Mouse (Mus musculus) liver, adult 10 weeks (tissue): Measurements from ENCODE around the gene Nipal3. TPM values are rescaled to one million over a fixed set of nuclear protein-coding genes. Genes with fewer than 3 reads are reported as not detected.

Source experiments
- polyA plus RNA-seq: library from polyadenylated mRNA; stranded (reverse); fragments of 350-450 nt; fragmentation: Illumina TruSeq; extraction: RNeasy Lipid Tissue Mini Kit (QIAGEN cat#74804); gene quantifications from one replicate; pipeline ENCODE4 v1.2.3, GENCODE M21; 2014; ENCODE audit warnings: low read depth, low replicate concordance

Gene Nipal3
- 2.1 TPM for polyA plus RNA-seq

GRCm38 (mm10) chr4:135494521-135495396 lies at the start of gene Nipal3, which contains the start of gene Stpg1:
Gene Nipal3, minus strand, starts transcription at chr4:135495038.
Gene Stpg1, plus strand, starts transcription at chr4:135494790.

GRCm38 (mm10) chr4:135433443-135434394 lies 61.1 kb downstream of the Nipal3 start, which contains the start of gene Rcan3:
Gene Rcan3, minus strand, starts transcription at chr4:135433853.

GRCm38 (mm10) chr4:135397991-135398390 lies 96.8 kb downstream of the Nipal3 start, which contains the start of gene Ncmap:
Gene Ncmap, minus strand, starts transcription at chr4:135398227.

Other genes starting within 250 kb of the Nipal3 start
- 46.6 TPM for gene Clic4, start 222.2 kb downstream of the Nipal3 start, polyA plus RNA-seq
- gene Srrm1, start 141.7 kb downstream of the Nipal3 start, polyA plus RNA-seq, result 68.5 TPM
- gene Ncmap, start 96.8 kb downstream of the Nipal3 start, polyA plus RNA-seq, result 1.6 TPM
- 0.64 TPM for gene Rcan3, start 61.2 kb downstream of the Nipal3 start, polyA plus RNA-seq
- gene Stpg1, start 248 bp downstream of the Nipal3 start, polyA plus RNA-seq, result not detected
- gene Grhl3, start 78.6 kb upstream of the Nipal3 start, polyA plus RNA-seq, result not detected
- gene Ifnlr1, start 191.2 kb upstream of the Nipal3 start, polyA plus RNA-seq, result 0.08 TPM
- 0.48 TPM for gene Il22ra1, start 233.1 kb upstream of the Nipal3 start, polyA plus RNA-seq